Mouse (Mus musculus): ENCODE results near the gene Dennd2d. TPM values are rescaled to one million over a fixed set of nuclear protein-coding genes. Genes with fewer than 3 reads are reported as not detected.

Dennd2d gene
- polyA plus RNA-seq, 1 experiment from 2014 or later: 0.15 TPM

DNA sequence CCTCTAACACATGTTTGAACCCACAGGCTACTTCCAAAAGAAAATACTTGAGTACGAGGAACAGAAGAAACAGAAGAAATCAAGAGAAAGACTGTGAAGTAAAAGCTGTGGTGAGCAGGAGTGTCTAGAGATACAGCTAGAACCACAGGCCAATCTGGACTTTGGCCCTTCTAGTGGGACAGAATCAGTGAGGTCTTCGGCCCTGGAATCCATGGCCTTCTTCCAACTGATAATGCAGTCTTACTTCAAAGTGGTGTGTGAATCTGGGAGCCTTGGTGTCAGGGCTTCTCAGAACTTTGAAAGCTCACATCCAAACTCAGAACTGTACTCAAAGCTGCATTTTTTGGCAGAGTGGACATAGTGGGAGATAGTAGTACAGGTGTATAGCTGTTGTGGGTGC, 18.3 kb downstream of the Dennd2d start:
- no peaks in the 10 kb centered on the region for H3K27me3 ChIP-seq
- H3K9me3 ChIP-seq: no peaks in the 10 kb centered on the region
- peaks cover 44% of the 10 kb centered on the region for H3K36me3 ChIP-seq
- H3K9ac ChIP-seq: no peak overlapping the region
- WGBS: 92% methylated on average over 2 of the region's 2 CpGs
- no peak overlapping the region for H3K27ac ChIP-seq (replicated peaks)
- no peak for ATAC-seq (ENCODE audit: low read depth)
- no peaks in the 10 kb centered on the region for H3K4me1 ChIP-seq (replicated peaks)
- H3K4me3 ChIP-seq: no peak overlapping the region
- no peak overlapping the region for H3K4me2 ChIP-seq

DNA sequence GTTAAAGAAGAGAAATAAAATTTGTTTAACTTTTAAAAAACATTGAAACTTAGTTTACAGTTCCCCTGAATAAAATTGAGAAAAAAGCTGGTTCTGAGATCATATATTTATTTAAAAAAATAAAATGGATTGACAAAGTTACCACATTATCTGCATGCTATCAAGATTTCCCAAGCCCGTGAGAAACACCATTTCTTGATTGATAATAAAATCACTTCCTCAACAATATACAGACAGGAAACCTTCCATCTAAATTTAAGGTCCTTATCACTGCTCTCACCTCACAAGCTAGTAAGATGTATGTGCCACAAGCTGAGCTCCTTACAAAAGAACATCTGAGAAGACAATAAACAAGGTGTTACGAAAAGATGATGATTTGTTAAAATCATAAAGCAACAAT, 20.7 kb downstream of the Dennd2d start:
- Histone ChIP-seq H3K9me3 (no peaks in the 10 kb centered on the region), H3K27ac (replicated peaks) (no peak overlapping the region), H3K4me3 (no peak overlapping the region), H3K4me2 (no peak overlapping the region), H3K9ac (no peak overlapping the region), H3K4me1 (replicated peaks) (no peaks in the 10 kb centered on the region), H3K36me3 (peaks cover 44% of the 10 kb centered on the region), H3K27me3 (no peaks in the 10 kb centered on the region)
- ATAC-seq (ENCODE audit: low read depth): no peak
- 90% methylated on average over 2 of the region's 2 CpGs for WGBS

DNA sequence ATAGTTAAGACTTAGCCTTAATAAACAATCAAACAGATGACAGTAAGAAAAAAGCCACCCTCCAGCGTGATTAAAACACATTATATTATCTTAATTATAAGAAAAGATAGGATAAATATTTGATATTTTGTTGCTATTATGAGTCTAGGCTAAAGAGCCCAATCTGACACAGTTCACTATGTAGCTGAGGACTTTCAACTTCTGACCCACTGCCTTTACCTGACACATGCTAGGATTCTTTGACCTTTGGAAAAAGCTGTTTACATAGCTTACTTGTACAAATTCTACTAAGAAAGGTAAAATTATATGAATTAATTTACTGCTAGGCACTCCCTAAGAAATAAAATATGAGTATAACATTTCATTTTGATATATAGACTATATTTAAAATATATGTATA, 28.5 kb downstream of the Dennd2d start:
- Histone ChIP-seq H3K36me3 (no peaks in the 10 kb centered on the region), H3K9me3 (no peaks in the 10 kb centered on the region), H3K4me3 (no peak overlapping the region), H3K27me3 (no peaks in the 10 kb centered on the region), H3K9ac (no peak overlapping the region), H3K4me2 (no peak overlapping the region), H3K27ac (replicated peaks) (no peak overlapping the region), H3K4me1 (replicated peaks) (no peaks in the 10 kb centered on the region)
- WGBS: 84% methylated on average over 1 of the region's 1 CpGs
- no peak for ATAC-seq (ENCODE audit: low read depth)

DNA sequence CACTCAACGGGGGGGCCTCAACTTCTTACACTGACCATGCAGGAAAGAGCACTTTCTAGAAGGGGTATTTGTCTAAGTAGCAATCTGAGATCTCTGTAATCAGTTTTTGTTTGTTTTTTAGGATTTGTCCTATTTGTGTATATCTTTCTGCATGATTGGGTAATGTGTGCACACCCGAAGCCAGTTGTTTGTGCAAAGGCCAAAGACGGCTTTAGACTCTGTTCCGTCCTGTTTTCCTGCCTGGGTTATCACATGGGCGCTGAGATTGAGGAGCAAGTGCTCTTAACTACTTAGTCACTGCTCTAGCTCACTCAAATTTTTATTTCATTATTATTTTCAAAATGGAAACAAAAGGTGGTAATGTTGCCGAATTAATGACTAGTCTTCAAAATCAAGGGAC, 32.8 kb downstream of the Dennd2d start:
- Histone ChIP-seq H3K9me3 (no peaks in the 10 kb centered on the region), H3K4me3 (no peak overlapping the region), H3K9ac (no peak overlapping the region), H3K36me3 (no peaks in the 10 kb centered on the region), H3K27me3 (no peaks in the 10 kb centered on the region), H3K4me2 (no peak overlapping the region), H3K27ac (replicated peaks) (no peak overlapping the region), H3K4me1 (replicated peaks) (no peaks in the 10 kb centered on the region)
- ATAC-seq (ENCODE audit: low read depth): no peak
- WGBS: 96% methylated on average over 6 of the region's 6 CpGs

- Histone ChIP-seq H3K4me2 (no peak overlapping the region), H3K4me1 (replicated peaks) (no peaks in the 10 kb centered on the region), H3K9me3 (no peaks in the 10 kb centered on the region), H3K4me3 (no peak overlapping the region), H3K27ac (replicated peaks) (no peak overlapping the region), H3K27me3 (no peaks in the 10 kb centered on the region), H3K9ac (no peak overlapping the region), H3K36me3 (0 out of 2 replicates have a peak, but pooled peaks cover 4% of the 10 kb centered on the region)
- 96% methylated on average over 1 of the region's 1 CpGs for WGBS
- ATAC-seq (ENCODE audit: low read depth): no peak
Measured at GRCm38 (mm10) chr3:106522730-106523129, 40.5 kb downstream of the Dennd2d start.

DNA sequence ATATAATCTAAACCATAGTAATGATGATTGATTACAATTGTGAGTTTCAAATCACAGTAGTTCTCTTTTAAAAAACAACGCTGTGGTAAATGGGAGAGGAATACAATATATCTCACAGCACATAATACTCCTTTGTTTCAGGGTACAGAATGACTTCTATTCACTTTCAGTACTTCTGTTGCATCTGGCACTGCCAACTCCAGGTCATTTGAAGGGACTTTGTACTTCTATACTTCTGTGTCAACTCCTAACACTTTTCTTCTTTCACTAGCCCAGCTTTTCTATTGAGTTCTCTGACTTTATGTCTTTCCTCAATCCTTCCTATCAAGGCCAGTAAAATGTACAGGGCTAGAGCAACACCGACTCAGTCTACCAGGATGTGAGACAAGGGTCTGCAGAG, 44.2 kb downstream of the Dennd2d start:
- Histone ChIP-seq H3K9ac (no peak overlapping the region), H3K36me3 (0 out of 2 replicates have a peak, but pooled peaks cover 4% of the 10 kb centered on the region), H3K27ac (replicated peaks) (no peak overlapping the region), H3K4me2 (no peak overlapping the region), H3K4me3 (no peak overlapping the region), H3K4me1 (replicated peaks) (no peaks in the 10 kb centered on the region), H3K9me3 (no peaks in the 10 kb centered on the region), H3K27me3 (no peaks in the 10 kb centered on the region)
- no peak for ATAC-seq (ENCODE audit: low read depth)
- WGBS: 72% methylated on average over 2 of the region's 2 CpGs

GRCm38 (mm10) chr3:106528032-106528431, 45.8 kb downstream of the Dennd2d start:
- Histone ChIP-seq H3K27ac (replicated peaks) (no peak overlapping the region), H3K27me3 (no peaks in the 10 kb centered on the region), H3K9ac (no peak overlapping the region), H3K4me1 (replicated peaks) (no peaks in the 10 kb centered on the region), H3K36me3 (0 out of 2 replicates have a peak, but pooled peaks cover 7% of the 10 kb centered on the region), H3K4me3 (no peak overlapping the region), H3K9me3 (no peaks in the 10 kb centered on the region), H3K4me2 (no peak overlapping the region)
- 90% methylated on average over 2 of the region's 2 CpGs for WGBS
- no peak for ATAC-seq (ENCODE audit: low read depth)

DNA sequence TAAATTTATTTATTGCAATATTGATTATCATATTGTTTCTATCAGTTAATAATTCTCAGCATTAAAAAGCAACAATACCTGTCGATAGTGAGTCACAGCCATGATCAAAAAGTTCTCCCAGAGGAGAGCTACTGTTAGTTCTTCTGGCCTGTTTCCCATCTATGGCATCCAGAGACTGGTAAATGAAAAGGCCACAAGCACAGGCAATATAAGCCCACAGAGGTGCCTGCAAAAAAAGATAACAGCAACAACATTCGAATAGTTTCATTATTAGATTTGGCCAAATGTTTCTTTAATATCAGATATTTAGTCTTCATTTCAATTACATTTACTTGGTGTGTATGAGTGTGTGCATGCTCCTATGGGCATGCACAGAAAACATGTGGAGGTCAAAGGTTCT, 51.1 kb downstream of the Dennd2d start:
- H3K9me3 ChIP-seq: no peaks in the 10 kb centered on the region
- 92% methylated on average over 2 of the region's 2 CpGs for WGBS
- ATAC-seq (ENCODE audit: low read depth): no peak

DNA sequence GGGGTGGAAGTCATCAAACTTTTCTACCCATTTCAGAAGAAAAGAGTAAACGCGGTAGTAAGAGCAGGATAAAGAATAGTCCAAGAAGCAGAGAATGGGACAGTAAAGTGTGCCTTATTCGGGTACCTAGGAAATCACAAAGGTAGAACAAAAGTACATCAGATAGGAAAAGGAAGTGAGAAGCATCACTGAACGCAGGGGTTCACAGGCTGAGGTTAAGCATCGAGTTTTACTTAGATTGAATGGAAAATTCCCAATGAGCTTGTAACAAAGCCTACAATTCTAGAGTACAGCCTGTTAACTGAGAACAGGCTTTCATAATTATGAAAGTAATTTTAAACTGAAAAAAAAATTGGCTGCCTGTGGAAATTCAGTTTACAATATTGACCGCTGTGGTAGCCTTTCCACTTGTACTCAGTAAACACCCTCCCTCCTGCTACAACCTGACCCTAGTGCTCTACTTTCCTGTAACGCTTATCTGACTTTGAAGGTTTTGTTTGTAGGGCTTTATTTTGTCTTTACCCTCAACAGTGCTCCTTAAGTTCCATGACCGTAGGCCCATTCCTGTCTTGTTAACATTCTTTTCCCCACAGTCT, 62.6 kb downstream of the Dennd2d start:
- 92% methylated on average over 8 of the region's 8 CpGs for WGBS
- Histone ChIP-seq H3K36me3 (no peaks in the 10 kb centered on the region), H3K9me3 (no peaks in the 10 kb centered on the region), H3K4me1 (replicated peaks) (peaks cover 32% of the 10 kb centered on the region), H3K27ac (replicated peaks) (no peak overlapping the region), H3K4me2 (no peak overlapping the region), H3K27me3 (no peaks in the 10 kb centered on the region), H3K4me3 (no peak overlapping the region), H3K9ac (no peak overlapping the region)
- ATAC-seq (ENCODE audit: low read depth): no peak

More for the DNA sequence above, 51.1 kb downstream of the Dennd2d start:
- Histone ChIP-seq H3K9ac (no peak overlapping the region), H3K4me1 (replicated peaks) (no peaks in the 10 kb centered on the region), H3K4me2 (no peak overlapping the region), H3K27ac (replicated peaks) (no peak overlapping the region), H3K4me3 (no peak overlapping the region), H3K27me3 (no peaks in the 10 kb centered on the region), H3K36me3 (peaks cover 19% of the 10 kb centered on the region)

GRCm38 (mm10) chr3:106547171-106547923, 65.1 kb downstream of the Dennd2d start, which contains the start of the genes Dram2 and Cept1:
Gene Dram2, plus strand, starts transcription at chr3:106547798.
Gene Cept1, minus strand, starts transcription at chr3:106547802.
- Histone ChIP-seq H3K9ac (peak within 1 kb of the TSS; percentile 84), H3K4me3 (peak within 1 kb of the TSS; percentile 71), H3K4me1 (replicated peaks) (peaks cover 43% of the 10 kb centered on the region), H3K4me2 (peak within 1 kb of the TSS; percentile 73), H3K27me3 (no peaks in the 10 kb centered on the region), H3K27ac (replicated peaks) (peak within 1 kb of the TSS; percentile 98), H3K9me3 (no peaks in the 10 kb centered on the region), H3K36me3 (peaks cover 7% of the 10 kb centered on the region; the same call in 1 of the 2 replicates)
- under 1% methylated on average over 61 of the region's 63 CpGs for WGBS
- ATAC-seq (ENCODE audit: low read depth): peak; percentile 98

DNA sequence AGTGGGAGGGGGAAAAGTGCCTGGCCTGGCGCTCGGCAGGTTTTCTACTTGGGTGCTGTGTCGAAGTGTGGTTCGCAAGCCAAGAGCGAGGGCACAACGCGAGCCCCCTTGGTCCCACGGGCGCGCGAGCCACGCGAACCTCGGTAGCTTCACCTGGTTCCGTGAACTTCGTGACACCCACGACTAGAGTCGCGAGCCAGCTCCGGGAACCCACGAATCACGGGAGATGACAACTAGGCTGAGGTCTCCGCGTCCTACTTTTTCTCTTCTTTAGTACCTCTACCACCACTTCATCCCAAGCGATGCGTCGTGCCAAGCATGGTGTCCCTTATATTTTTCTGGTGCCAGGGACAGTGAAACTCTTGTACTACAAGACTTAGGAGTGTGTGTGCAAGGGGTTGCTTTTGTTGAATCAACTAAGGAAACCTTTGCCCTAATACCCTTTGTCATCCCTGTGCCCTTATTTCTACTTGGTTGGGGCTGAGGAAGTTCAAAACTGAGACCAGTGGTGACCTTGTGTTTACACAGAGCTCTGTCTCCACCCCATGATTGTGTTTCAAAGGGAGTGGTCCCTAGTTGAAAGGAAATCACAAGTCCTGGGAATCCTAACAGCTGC, 65.8 kb downstream of the Dennd2d start:
- Histone ChIP-seq H3K4me2 (peak overlapping the region; percentile 73), H3K36me3 (peaks cover 10% of the 10 kb centered on the region; the same call in 1 of the 2 replicates), H3K4me1 (replicated peaks) (peaks cover 43% of the 10 kb centered on the region), H3K27me3 (no peaks in the 10 kb centered on the region), H3K9ac (peak overlapping the region; percentile 84), H3K27ac (replicated peaks) (peak overlapping the region; percentile 98), H3K9me3 (no peaks in the 10 kb centered on the region), H3K4me3 (peak overlapping the region; percentile 71)
- ATAC-seq (ENCODE audit: low read depth): peak; percentile 34
- WGBS: under 1% methylated on average over 27 of the region's 27 CpGs

DNA sequence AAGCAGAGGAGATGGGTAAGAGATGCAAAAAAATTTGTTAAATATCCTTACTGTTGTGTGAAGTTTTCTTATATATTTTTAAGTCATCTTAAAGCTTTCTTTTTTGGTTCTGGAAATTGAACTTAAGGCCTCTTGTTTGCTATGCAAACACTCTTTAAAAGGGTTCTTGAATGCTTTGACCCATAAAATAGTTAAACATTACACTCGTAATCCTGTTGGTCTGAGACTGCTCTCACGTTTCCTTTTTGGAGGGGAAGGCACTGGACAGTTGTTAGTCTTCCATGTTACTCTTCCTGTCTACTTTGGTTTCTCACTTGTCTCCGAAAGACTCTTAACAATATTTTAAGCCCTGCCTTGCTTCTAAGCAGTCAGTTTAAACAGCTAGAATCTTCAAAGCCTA, 66.8 kb downstream of the Dennd2d start:
- peak overlapping the region; percentile 73 for H3K4me2 ChIP-seq
- peak overlapping the region; percentile 71 for H3K4me3 ChIP-seq
- no peaks in the 10 kb centered on the region for H3K9me3 ChIP-seq
- peaks cover 19% of the 10 kb centered on the region for H3K36me3 ChIP-seq
- no peak for ATAC-seq (ENCODE audit: low read depth)
- H3K4me1 ChIP-seq (replicated peaks): peaks cover 43% of the 10 kb centered on the region
- H3K9ac ChIP-seq: 0 out of 2 replicates have a peak overlapping the region, but pooled peaks have one; percentile 31
- no peaks in the 10 kb centered on the region for H3K27me3 ChIP-seq
- WGBS: 22% methylated on average over 3 of the region's 3 CpGs
- H3K27ac ChIP-seq (replicated peaks): no peak overlapping the region
